Mouse (Mus musculus): ENCODE measurements around the gene Zyx.

Zyx gene

GRCm38 (mm10) chr6:42349426-42350020 is at the start of gene Zyx:
TSS of gene Zyx (plus strand) at chr6:42349630.
- ATAC-seq (ENCODE audit: insufficient number of reproducible peaks, low FRiP score, low TSS enrichment), result peak; percentile 82

GRCm38 (mm10) chr6:42309816-42310378 is 39.5 kb upstream of the Zyx start:
- peak; percentile 57; the same call in 1 of the 2 replicates for ATAC-seq (ENCODE audit: insufficient number of reproducible peaks, low FRiP score, low TSS enrichment)

- ATAC-seq (ENCODE audit: insufficient number of reproducible peaks, low FRiP score, low TSS enrichment), result no peak
These were observed 38.9 kb upstream of the Zyx start for GRCm38 (mm10) chr6:42310427-42311053.

- no peak for ATAC-seq (ENCODE audit: insufficient number of reproducible peaks, low FRiP score, low TSS enrichment)
These were observed 31.1 kb upstream of the Zyx start for GRCm38 (mm10) chr6:42318293-42318692.

GRCm38 (mm10) chr6:42323371-42324066 is 25.9 kb upstream of the Zyx start:
- peak; percentile 24 for ATAC-seq (ENCODE audit: insufficient number of reproducible peaks, low FRiP score, low TSS enrichment)

GRCm38 (mm10) chr6:42324067-42324481 is 25.4 kb upstream of the Zyx start:
- peak; percentile 62 for ATAC-seq (ENCODE audit: insufficient number of reproducible peaks, low FRiP score, low TSS enrichment)

- peak; percentile 69 for ATAC-seq (ENCODE audit: insufficient number of reproducible peaks, low FRiP score, low TSS enrichment)
These were observed 24.8 kb upstream of the Zyx start, which contains the start of gene Fam131b for GRCm38 (mm10) chr6:42324482-42325267. TSS of gene Fam131b (minus strand) at chr6:42324643.

GRCm38 (mm10) chr6:42325268-42325609 is 24.2 kb upstream of the Zyx start:
- peak; percentile 17; the same call in 1 of the 2 replicates for ATAC-seq (ENCODE audit: insufficient number of reproducible peaks, low FRiP score, low TSS enrichment)

GRCm38 (mm10) chr6:42326509-42326908 is 22.9 kb upstream of the Zyx start:
- ATAC-seq (ENCODE audit: insufficient number of reproducible peaks, low FRiP score, low TSS enrichment), result no peak

GRCm38 (mm10) chr6:42328757-42329156 is 20.7 kb upstream of the Zyx start:
- no peak for ATAC-seq (ENCODE audit: insufficient number of reproducible peaks, low FRiP score, low TSS enrichment)

GRCm38 (mm10) chr6:42330216-42330615 is 19.2 kb upstream of the Zyx start:
- peak; percentile 83 for ATAC-seq (ENCODE audit: insufficient number of reproducible peaks, low FRiP score, low TSS enrichment)

- ATAC-seq (ENCODE audit: insufficient number of reproducible peaks, low FRiP score, low TSS enrichment), result no peak
These were observed 18.5 kb upstream of the Zyx start for GRCm38 (mm10) chr6:42330946-42331345.

GRCm38 (mm10) chr6:42339189-42339588 is 10.2 kb upstream of the Zyx start:
- no peak for ATAC-seq (ENCODE audit: insufficient number of reproducible peaks, low FRiP score, low TSS enrichment)

- ATAC-seq (ENCODE audit: insufficient number of reproducible peaks, low FRiP score, low TSS enrichment), result no peak
These were observed 9.4 kb upstream of the Zyx start for GRCm38 (mm10) chr6:42339981-42340380.

GRCm38 (mm10) chr6:42342171-42342570 is 7.3 kb upstream of the Zyx start:
- no peak for ATAC-seq (ENCODE audit: insufficient number of reproducible peaks, low FRiP score, low TSS enrichment)

- ATAC-seq (ENCODE audit: insufficient number of reproducible peaks, low FRiP score, low TSS enrichment), result peak; percentile 97
These were observed 5.9 kb upstream of the Zyx start for GRCm38 (mm10) chr6:42343361-42344120.

GRCm38 (mm10) chr6:42344255-42344654 is 5.2 kb upstream of the Zyx start:
- no peak for ATAC-seq (ENCODE audit: insufficient number of reproducible peaks, low FRiP score, low TSS enrichment)

GRCm38 (mm10) chr6:42348281-42349005 is 987 bp upstream of the Zyx start:
- ATAC-seq (ENCODE audit: insufficient number of reproducible peaks, low FRiP score, low TSS enrichment), result 0 out of 2 replicates have a peak, but pooled peaks have one; percentile 31

- peak; percentile 31 for ATAC-seq (ENCODE audit: insufficient number of reproducible peaks, low FRiP score, low TSS enrichment)
These were observed 414 bp upstream of the Zyx start for GRCm38 (mm10) chr6:42349006-42349425.
